Mouse (Mus musculus) limb, embryonic 12.5 days (tissue): ENCODE data around the gene Slc23a4. TPM values are rescaled to one million over a fixed set of nuclear protein-coding genes. Genes with fewer than 3 reads are reported as not detected.

Source experiments
- ATAC-seq: fragments of 200-750 bp; cut with Nextera tagmentation; 2 replicates; pipeline ENCODE4 v1.8.0; 2017; ENCODE audit warnings: low read depth, moderate TSS enrichment; ENCODE audit not compliant: insufficient number of reproducible peaks, insufficient read depth, low FRiP score, low TSS enrichment
- H3K27ac ChIP-seq: fragments of 300-500 bp; sonication (generic); 2 replicates; pipeline ENCODE4 v1.5.1; 2016; ENCODE audit warnings: mild to moderate bottlenecking, moderate library complexity
- H3K27me3 ChIP-seq: fragments of 300-500 bp; sonication (generic); 2 replicates; pipeline ENCODE4 v1.6.1; 2016; ENCODE audit warnings: mild to moderate bottlenecking, moderate library complexity
- H3K36me3 ChIP-seq: fragments of 300-500 bp; sonication (generic); 2 replicates; pipeline ENCODE4 v1.6.1; 2016; ENCODE audit warnings: mild to moderate bottlenecking, moderate library complexity
- H3K4me1 ChIP-seq: fragments of 300-500 bp; sonication (generic); replicated peaks from 2 replicates; pipeline ENCODE4 v1.6.1; 2016
- H3K4me2 ChIP-seq: fragments of 300-500 bp; sonication (generic); 2 replicates; pipeline ENCODE4 v1.6.1; 2016; ENCODE audit warnings: mild to moderate bottlenecking, moderate library complexity
- H3K4me3 ChIP-seq: fragments of 300-500 bp; sonication (generic); replicated peaks from 2 replicates; pipeline ENCODE4 v1.5.1; 2016; ENCODE audit warnings: mild to moderate bottlenecking
- H3K9ac ChIP-seq: fragments of 300-500 bp; sonication (generic); replicated peaks from 2 replicates; pipeline ENCODE4 v1.6.1; 2016; ENCODE audit warnings: mild to moderate bottlenecking, moderate library complexity
- H3K9me3 ChIP-seq: fragments of 300-500 bp; sonication (generic); 2 replicates; pipeline ENCODE4 v1.6.1; 2016; ENCODE audit warnings: mild to moderate bottlenecking, moderate library complexity
- WGBS: fragments of 180-500 bp; shearing (Covaris S2); methylation state at CpG from one replicate; pipeline ENCODE4 v1.1.7; 2016; 5-methylcytosine and 5-hydroxymethylcytosine counted together
- polyA plus RNA-seq: library from polyadenylated mRNA; unstranded; fragments of >200 nt; fragmentation: Nextera tagmentation; extraction: Ambion mirVana; gene quantifications from 2 replicates; pipeline ENCODE4 v1.2.1, GENCODE M21; 2016

The Slc23a4 gene
- polyA plus RNA-seq, 1 experiment from 2014 or later = 0.56 TPM

GRCm38 (mm10) chr6:34938280-34938928 is 49.8 kb downstream of the Slc23a4 start:
- Histone ChIP-seq H3K4me3 (no peak overlapping the region), H3K36me3 (no peaks in the 10 kb centered on the region), H3K4me2 (no peak overlapping the region), H3K27ac (no peak overlapping the region), H3K27me3 (no peaks in the 10 kb centered on the region), H3K9ac (no peak overlapping the region), H3K9me3 (no peaks in the 10 kb centered on the region), H3K4me1 (peaks cover 15% of the 10 kb centered on the region; the same call in 1 of the 2 replicates)
- 66% methylated on average over 7 of the region's 7 CpGs for WGBS
- ATAC-seq = no peak

- no peak overlapping the region for H3K4me3 ChIP-seq
- 65% methylated on average over 5 of the region's 5 CpGs for WGBS
Observed at GRCm38 (mm10) chr6:34936743-34937142, 51.5 kb downstream of the Slc23a4 start.

GRCm38 (mm10) chr6:34932633-34933032 is 55.6 kb downstream of the Slc23a4 start:
- Histone ChIP-seq H3K4me2 (no peak overlapping the region), H3K4me3 (no peak overlapping the region), H3K9ac (no peak overlapping the region), H3K4me1 (no peaks in the 10 kb centered on the region), H3K36me3 (no peaks in the 10 kb centered on the region), H3K27me3 (no peaks in the 10 kb centered on the region), H3K9me3 (no peaks in the 10 kb centered on the region), H3K27ac (no peak overlapping the region)
- 79% methylated on average over 1 of the region's 1 CpGs for WGBS
- ATAC-seq = no peak

More at GRCm38 (mm10) chr6:34936743-34937142, 51.5 kb downstream of the Slc23a4 start:
- Histone ChIP-seq H3K36me3 (no peaks in the 10 kb centered on the region), H3K27ac (no peak overlapping the region), H3K27me3 (no peaks in the 10 kb centered on the region), H3K9me3 (no peaks in the 10 kb centered on the region), H3K4me2 (no peak overlapping the region), H3K9ac (no peak overlapping the region), H3K4me1 (peaks cover 15% of the 10 kb centered on the region; the same call in 1 of the 2 replicates)
- ATAC-seq = no peak

GRCm38 (mm10) chr6:34927594-34927993 is 60.6 kb downstream of the Slc23a4 start:
- Histone ChIP-seq H3K27ac (no peak overlapping the region), H3K4me3 (no peak overlapping the region), H3K36me3 (no peaks in the 10 kb centered on the region), H3K9ac (no peak overlapping the region), H3K27me3 (no peaks in the 10 kb centered on the region), H3K4me1 (no peaks in the 10 kb centered on the region), H3K9me3 (no peaks in the 10 kb centered on the region), H3K4me2 (no peak overlapping the region)
- ATAC-seq = no peak
- WGBS = 95% methylated on average over 8 of the region's 8 CpGs

GRCm38 (mm10) chr6:34927156-34927555 is 61.0 kb downstream of the Slc23a4 start:
- no peak overlapping the region for H3K4me2 ChIP-seq
- no peak overlapping the region for H3K27ac ChIP-seq
- no peaks in the 10 kb centered on the region for H3K9me3 ChIP-seq
- H3K4me3 ChIP-seq = no peak overlapping the region
- H3K27me3 ChIP-seq = no peaks in the 10 kb centered on the region
- WGBS = 46% methylated on average over 4 of the region's 4 CpGs
- no peaks in the 10 kb centered on the region for H3K36me3 ChIP-seq
- H3K4me1 ChIP-seq = no peaks in the 10 kb centered on the region
- no peak overlapping the region for H3K9ac ChIP-seq
- no peak for ATAC-seq

- 59% methylated on average over 14 of the region's 14 CpGs for WGBS
- ATAC-seq = no peak
- Histone ChIP-seq H3K27me3 (no peaks in the 10 kb centered on the region), H3K4me2 (no peak overlapping the region), H3K27ac (no peak overlapping the region), H3K36me3 (no peaks in the 10 kb centered on the region), H3K9me3 (no peaks in the 10 kb centered on the region), H3K9ac (no peak overlapping the region), H3K4me3 (no peak overlapping the region), H3K4me1 (peaks cover 5% of the 10 kb centered on the region; the same call in 1 of the 2 replicates)
Observed at GRCm38 (mm10) chr6:34921941-34922340, 66.3 kb downstream of the Slc23a4 start.

GRCm38 (mm10) chr6:34920631-34921030 is 67.6 kb downstream of the Slc23a4 start:
- Histone ChIP-seq H3K27me3 (no peaks in the 10 kb centered on the region), H3K27ac (no peak overlapping the region), H3K4me1 (peaks cover 5% of the 10 kb centered on the region; the same call in 1 of the 2 replicates), H3K4me3 (no peak overlapping the region), H3K9me3 (no peaks in the 10 kb centered on the region), H3K9ac (no peak overlapping the region), H3K4me2 (no peak overlapping the region), H3K36me3 (no peaks in the 10 kb centered on the region)
- ATAC-seq = no peak
- 92% methylated on average over 12 of the region's 12 CpGs for WGBS

GRCm38 (mm10) chr6:34919956-34920355 is 68.2 kb downstream of the Slc23a4 start, which contains the start of gene Stra8:
TSS of gene Stra8 (plus strand) at chr6:34920163.
- 36% methylated on average over 10 of the region's 10 CpGs for WGBS
- no peak within 1 kb of the TSS for H3K9ac ChIP-seq
- ATAC-seq = no peak
- H3K36me3 ChIP-seq = no peaks in the 10 kb centered on the region
- peaks cover 5% of the 10 kb centered on the region; the same call in 1 of the 2 replicates for H3K4me1 ChIP-seq
- H3K27me3 ChIP-seq = no peaks in the 10 kb centered on the region
- no peak within 1 kb of the TSS for H3K4me3 ChIP-seq
- no peak within 1 kb of the TSS for H3K4me2 ChIP-seq
- H3K27ac ChIP-seq = no peak within 1 kb of the TSS
- no peaks in the 10 kb centered on the region for H3K9me3 ChIP-seq

- Histone ChIP-seq H3K27me3 (no peaks in the 10 kb centered on the region), H3K36me3 (no peaks in the 10 kb centered on the region), H3K9ac (no peak overlapping the region), H3K27ac (no peak overlapping the region), H3K4me3 (no peak overlapping the region), H3K4me2 (no peak overlapping the region), H3K9me3 (no peaks in the 10 kb centered on the region), H3K4me1 (peaks cover 5% of the 10 kb centered on the region; the same call in 1 of the 2 replicates)
- ATAC-seq = no peak
- 67% methylated on average over 7 of the region's 7 CpGs for WGBS
Observed at GRCm38 (mm10) chr6:34919146-34919545, 69.1 kb downstream of the Slc23a4 start.

- 87% methylated on average over 3 of the region's 3 CpGs for WGBS
- Histone ChIP-seq H3K4me2 (no peak overlapping the region), H3K27me3 (no peaks in the 10 kb centered on the region)
Observed at GRCm38 (mm10) chr6:34914462-34914861, 73.7 kb downstream of the Slc23a4 start.

GRCm38 (mm10) chr6:34913341-34914040 is 74.7 kb downstream of the Slc23a4 start:
- H3K4me1 ChIP-seq = peaks cover 8% of the 10 kb centered on the region

More at GRCm38 (mm10) chr6:34914462-34914861, 73.7 kb downstream of the Slc23a4 start:
- no peak overlapping the region for H3K4me3 ChIP-seq
- H3K36me3 ChIP-seq = no peaks in the 10 kb centered on the region
- H3K9ac ChIP-seq = no peak overlapping the region
- no peak for ATAC-seq
- H3K27ac ChIP-seq = no peak overlapping the region
- peaks cover 8% of the 10 kb centered on the region for H3K4me1 ChIP-seq
- no peaks in the 10 kb centered on the region for H3K9me3 ChIP-seq

More at GRCm38 (mm10) chr6:34913341-34914040, 74.7 kb downstream of the Slc23a4 start:
- H3K9me3 ChIP-seq = no peaks in the 10 kb centered on the region
- H3K9ac ChIP-seq = no peak overlapping the region
- H3K27ac ChIP-seq = no peak overlapping the region
- no peak for ATAC-seq
- 87% methylated on average over 13 of the region's 13 CpGs for WGBS
- H3K4me2 ChIP-seq = no peak overlapping the region
- no peak overlapping the region for H3K4me3 ChIP-seq
- no peaks in the 10 kb centered on the region for H3K36me3 ChIP-seq
- H3K27me3 ChIP-seq = no peaks in the 10 kb centered on the region
